Mouse (Mus musculus) intestine, embryonic 15.5 days (tissue): ENCODE data around the gene Fhad1. TPM values are rescaled to one million over a fixed set of nuclear protein-coding genes. Genes with fewer than 3 reads are reported as not detected.

Experiments
- ATAC-seq: fragments of 200-750 bp; cut with Nextera tagmentation; 2 replicates; pipeline ENCODE4 v1.8.0; 2017; ENCODE audit warnings: moderate TSS enrichment, moderate library complexity
- H3K27ac ChIP-seq: fragments of 300-500 bp; sonication (generic); 2 replicates; pipeline ENCODE4 v1.5.1; 2015; ENCODE audit warnings: mild to moderate bottlenecking, inconsistent platforms
- H3K27me3 ChIP-seq: fragments of 300-500 bp; sonication (generic); replicated peaks from 2 replicates; pipeline ENCODE4 v1.6.1; 2015; ENCODE audit warnings: inconsistent platforms
- H3K36me3 ChIP-seq: fragments of 300-500 bp; sonication (generic); 2 replicates; pipeline ENCODE4 v1.6.1; 2015; ENCODE audit warnings: inconsistent platforms
- H3K4me1 ChIP-seq: fragments of 300-500 bp; sonication (generic); replicated peaks from 2 replicates; pipeline ENCODE4 v1.6.1; 2015; ENCODE audit warnings: inconsistent platforms
- H3K4me2 ChIP-seq: fragments of 300-500 bp; sonication (generic); replicated peaks from 2 replicates; pipeline ENCODE4 v1.6.1; 2015; ENCODE audit warnings: mild to moderate bottlenecking, inconsistent platforms
- H3K4me3 ChIP-seq: fragments of 300-500 bp; sonication (generic); replicated peaks from 2 replicates; pipeline ENCODE4 v1.5.1; 2015; ENCODE audit warnings: inconsistent platforms
- H3K9ac ChIP-seq: fragments of 300-500 bp; sonication (generic); 2 replicates; pipeline ENCODE4 v1.6.1; 2015; ENCODE audit warnings: inconsistent platforms
- H3K9me3 ChIP-seq: fragments of 300-500 bp; sonication (generic); 2 replicates; pipeline ENCODE4 v1.6.1; 2016; ENCODE audit warnings: inconsistent platforms
- WGBS: fragments of 180-500 bp; shearing (Covaris S2); methylation state at CpG from one replicate; pipeline ENCODE4 v1.1.7; 2015; 5-methylcytosine and 5-hydroxymethylcytosine counted together
- polyA plus RNA-seq: library from polyadenylated mRNA; unstranded; fragments of >200 nt; fragmentation: Nextera tagmentation; extraction: Ambion mirVana; gene quantifications from 2 replicates; pipeline ENCODE4 v1.2.1, GENCODE M21; 2015

Fhad1 gene
- 1.4 and 2.3 TPM in 2 replicates for polyA plus RNA-seq

DNA sequence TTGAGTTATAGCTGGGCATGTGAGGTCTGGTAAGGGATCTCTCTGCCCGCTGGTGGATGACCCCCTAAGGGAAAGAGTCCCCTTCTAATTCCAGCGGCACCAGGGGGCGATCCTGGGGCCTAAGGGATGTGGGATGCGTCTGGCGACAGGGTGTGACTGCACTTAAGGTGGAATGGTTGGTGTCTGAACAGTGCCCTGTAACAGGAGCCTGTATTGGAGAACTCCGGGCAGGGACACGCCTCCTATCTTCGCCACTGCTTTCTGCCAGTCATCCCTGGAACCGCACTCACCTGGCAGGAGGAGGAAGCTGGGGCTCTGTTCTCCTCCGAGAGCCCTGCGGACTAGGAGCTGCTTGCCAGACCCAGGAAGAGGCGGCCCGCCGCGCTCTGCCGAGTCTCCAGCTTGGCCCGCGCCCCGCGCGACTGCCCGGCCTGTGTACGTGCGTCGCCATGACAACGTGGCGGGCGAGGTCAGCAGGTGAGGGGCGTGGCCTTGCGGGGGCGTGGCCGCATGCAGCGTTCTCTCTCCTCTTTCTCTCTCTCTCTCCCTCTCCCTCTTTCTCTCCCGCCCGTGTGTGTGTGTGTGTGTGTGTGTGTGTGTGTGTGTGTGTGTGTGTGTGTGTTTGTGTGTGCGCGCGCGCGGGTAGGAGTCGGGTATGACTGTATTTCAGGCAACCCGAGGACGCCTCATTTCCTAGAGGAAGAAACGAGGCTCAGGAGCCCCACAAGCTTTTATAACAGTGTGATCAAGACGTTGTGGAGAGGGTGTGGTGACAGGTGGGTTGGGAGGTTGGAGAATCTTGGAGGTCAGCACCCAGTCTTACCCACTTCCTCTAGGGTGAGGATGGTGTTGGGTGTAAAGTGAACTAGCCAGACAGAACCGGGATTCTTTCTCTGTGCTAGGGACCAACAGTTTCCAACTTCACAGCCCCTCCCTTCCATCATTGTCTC lies at the start of gene Fhad1:
Gene Fhad1, minus strand, starts transcription at position 424 of the 950 bp plus-strand sequence.
- peaks cover 20% of the 10 kb centered on the region for H3K4me1 ChIP-seq
- WGBS = 1% methylated on average over 44 of the region's 46 CpGs
- H3K4me3 ChIP-seq = peak within 1 kb of the TSS; percentile 45
- no peaks in the 10 kb centered on the region for H3K36me3 ChIP-seq
- no peaks in the 10 kb centered on the region for H3K9me3 ChIP-seq
- peak within 1 kb of the TSS; percentile 39 for H3K9ac ChIP-seq
- ATAC-seq = peak; percentile 94
- H3K27me3 ChIP-seq = no peaks in the 10 kb centered on the region
- H3K27ac ChIP-seq = peak within 1 kb of the TSS; percentile 49; the same call in 1 of the 2 replicates
- peak within 1 kb of the TSS; percentile 83 for H3K4me2 ChIP-seq

DNA sequence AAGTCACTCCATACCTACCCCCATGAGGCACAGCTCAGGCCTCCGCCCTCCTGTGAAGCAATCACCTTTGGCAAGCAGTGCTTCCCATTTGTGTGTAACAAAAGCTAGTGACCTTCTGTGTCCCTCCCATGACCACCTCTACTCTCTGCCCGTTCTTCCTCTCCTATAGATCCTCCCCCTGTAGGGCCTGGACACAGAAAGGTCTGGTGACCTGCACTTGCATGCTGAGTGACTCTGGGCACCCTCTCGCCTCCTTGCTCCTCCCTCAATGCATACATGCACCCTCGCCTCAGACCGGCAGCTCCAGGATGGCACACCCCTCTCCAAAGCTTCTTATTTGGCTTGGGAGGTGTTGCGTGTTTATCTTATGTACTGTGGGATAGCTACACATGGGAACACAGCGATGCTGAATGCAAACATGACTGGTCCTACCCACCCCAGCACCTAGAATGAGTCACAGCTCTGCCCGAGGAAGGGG lies 48.2 kb upstream of the Fhad1 start:
- H3K9me3 ChIP-seq = no peaks in the 10 kb centered on the region
- peak; percentile 32 for ATAC-seq
- WGBS = 68% methylated on average over 8 of the region's 8 CpGs
- H3K27ac ChIP-seq = 0 out of 2 replicates have a peak overlapping the region, but pooled peaks have one; percentile 9
- 0 out of 2 replicates have a peak, but pooled peaks cover 4% of the 10 kb centered on the region for H3K36me3 ChIP-seq
- H3K4me2 ChIP-seq = no peak overlapping the region
- H3K9ac ChIP-seq = no peak overlapping the region
- H3K4me1 ChIP-seq = peaks cover 59% of the 10 kb centered on the region
- no peak overlapping the region for H3K4me3 ChIP-seq
- no peaks in the 10 kb centered on the region for H3K27me3 ChIP-seq

DNA sequence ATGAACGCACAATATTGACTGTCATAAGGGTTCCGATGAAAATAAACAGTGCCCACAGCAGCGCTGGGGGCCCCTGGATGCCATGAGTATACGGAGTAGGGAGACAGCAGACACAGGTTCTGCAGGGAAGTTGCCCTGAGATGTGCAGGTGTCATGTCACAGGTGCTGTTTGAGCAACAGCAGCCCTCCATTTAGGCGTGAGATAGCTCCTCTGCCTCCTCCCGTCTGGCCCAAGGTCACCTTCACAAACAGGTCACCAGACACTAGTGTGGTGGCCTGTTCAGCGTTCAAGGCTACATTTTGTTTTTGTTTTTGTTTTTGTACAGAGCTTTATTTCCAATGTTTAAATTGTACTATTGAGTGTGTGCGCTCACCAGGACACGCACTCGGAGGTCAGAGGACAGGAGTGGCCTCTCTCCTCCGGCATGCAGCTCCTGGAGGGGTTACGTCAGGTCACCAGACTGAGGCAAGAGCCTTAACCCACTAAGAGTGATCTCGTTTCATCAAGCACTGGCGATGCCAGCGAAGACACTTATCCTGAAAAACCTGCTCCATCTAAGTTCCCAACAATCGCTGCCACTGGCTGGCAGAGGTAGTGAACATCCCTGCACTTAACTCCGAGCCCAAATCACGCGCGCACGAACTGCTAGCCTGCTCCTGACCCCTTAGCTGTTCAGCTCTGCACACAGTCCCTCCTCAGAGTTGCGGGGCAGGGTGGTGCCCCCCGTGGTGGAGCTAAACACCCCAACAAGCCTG lies 46.8 kb upstream of the Fhad1 start:
- H3K4me1 ChIP-seq = peaks cover 59% of the 10 kb centered on the region

DNA sequence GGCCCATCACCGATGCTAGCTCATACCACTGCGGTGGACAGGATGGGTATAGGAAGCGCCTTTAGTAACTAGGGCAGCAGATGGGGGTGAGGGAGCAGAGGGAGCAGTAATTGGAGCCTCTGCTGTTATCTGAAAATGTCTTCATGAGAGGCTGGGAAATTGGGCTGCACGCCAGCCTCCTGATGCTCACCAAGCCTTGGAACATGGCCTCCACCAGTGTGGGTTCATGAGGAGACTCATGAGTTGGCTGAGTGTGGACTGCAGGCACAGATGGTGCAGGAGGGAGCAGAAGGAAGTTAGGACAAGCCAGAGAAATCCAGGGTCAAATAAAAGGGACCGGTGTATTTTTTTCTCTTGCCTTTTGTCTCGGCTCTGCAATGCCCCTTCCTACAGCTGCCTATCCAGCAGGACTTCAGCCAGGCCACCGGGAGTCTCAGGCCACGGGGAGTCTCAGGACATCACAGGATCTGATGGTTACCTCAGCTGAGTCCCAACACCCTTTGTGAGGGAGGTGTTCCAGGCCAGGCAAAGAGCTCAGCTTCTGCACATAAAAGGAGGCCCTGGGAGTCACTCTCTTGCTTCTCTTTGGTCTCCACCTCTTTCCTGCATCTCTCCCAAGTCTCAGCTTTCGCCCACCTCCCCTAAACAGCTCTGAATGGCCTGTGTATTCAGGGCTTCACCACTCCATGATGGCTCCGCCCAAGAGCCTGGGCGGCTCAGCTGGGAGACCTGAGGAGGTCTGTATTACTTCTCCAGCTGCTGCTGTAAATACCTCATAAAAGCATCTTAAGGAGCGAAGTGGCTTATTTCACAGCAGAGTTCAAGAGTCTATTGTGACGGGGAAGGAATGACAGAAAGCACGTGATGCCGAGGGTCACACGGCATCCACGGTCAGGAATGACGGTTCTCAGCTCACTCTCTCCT lies 45.8 kb upstream of the Fhad1 start:
- no peak overlapping the region for H3K9ac ChIP-seq
- 47% methylated on average over 18 of the region's 18 CpGs for WGBS
- ATAC-seq = peak; percentile 18; the same call in 1 of the 2 replicates

More for the DNA sequence above, 46.8 kb upstream of the Fhad1 start:
- Histone ChIP-seq H3K4me3 (no peak overlapping the region), H3K27ac (no peak overlapping the region), H3K9me3 (no peaks in the 10 kb centered on the region), H3K27me3 (no peaks in the 10 kb centered on the region), H3K4me2 (no peak overlapping the region), H3K36me3 (no peaks in the 10 kb centered on the region), H3K9ac (no peak overlapping the region)
- ATAC-seq = no peak
- WGBS = 72% methylated on average over 23 of the region's 23 CpGs

DNA sequence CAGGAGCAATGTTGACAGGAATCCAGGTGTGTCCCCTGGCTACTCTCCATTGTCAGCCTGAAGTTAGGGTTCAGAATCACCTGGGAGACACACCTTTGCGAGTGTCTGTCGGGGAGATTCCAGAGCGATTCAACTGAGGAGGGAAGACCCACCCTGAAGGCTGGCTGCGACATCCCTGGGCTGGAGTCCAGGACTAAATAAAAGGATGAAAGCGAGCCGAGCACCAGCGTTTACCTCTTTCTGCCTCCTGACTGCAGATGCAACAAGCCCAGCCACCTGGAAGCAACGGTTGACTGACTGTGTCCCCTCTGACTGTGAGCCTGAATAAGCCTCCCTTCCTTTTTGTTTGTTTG lies 44.9 kb upstream of the Fhad1 start:
- H3K27ac ChIP-seq = no peak overlapping the region
- H3K9ac ChIP-seq = no peak overlapping the region
- H3K36me3 ChIP-seq = no peaks in the 10 kb centered on the region
- H3K4me2 ChIP-seq = no peak overlapping the region
- 83% methylated on average over 8 of the region's 8 CpGs for WGBS
- H3K27me3 ChIP-seq = no peaks in the 10 kb centered on the region
- no peak for ATAC-seq
- H3K4me1 ChIP-seq = peaks cover 43% of the 10 kb centered on the region
- no peak overlapping the region for H3K4me3 ChIP-seq
- H3K9me3 ChIP-seq = no peaks in the 10 kb centered on the region

More for the DNA sequence above, 45.8 kb upstream of the Fhad1 start:
- H3K4me1 ChIP-seq = peaks cover 51% of the 10 kb centered on the region
- no peak overlapping the region for H3K4me2 ChIP-seq
- no peak overlapping the region for H3K4me3 ChIP-seq
- no peak overlapping the region; the same call in 1 of the 2 replicates for H3K27ac ChIP-seq
- no peaks in the 10 kb centered on the region for H3K9me3 ChIP-seq
- no peaks in the 10 kb centered on the region for H3K36me3 ChIP-seq
- no peaks in the 10 kb centered on the region for H3K27me3 ChIP-seq

DNA sequence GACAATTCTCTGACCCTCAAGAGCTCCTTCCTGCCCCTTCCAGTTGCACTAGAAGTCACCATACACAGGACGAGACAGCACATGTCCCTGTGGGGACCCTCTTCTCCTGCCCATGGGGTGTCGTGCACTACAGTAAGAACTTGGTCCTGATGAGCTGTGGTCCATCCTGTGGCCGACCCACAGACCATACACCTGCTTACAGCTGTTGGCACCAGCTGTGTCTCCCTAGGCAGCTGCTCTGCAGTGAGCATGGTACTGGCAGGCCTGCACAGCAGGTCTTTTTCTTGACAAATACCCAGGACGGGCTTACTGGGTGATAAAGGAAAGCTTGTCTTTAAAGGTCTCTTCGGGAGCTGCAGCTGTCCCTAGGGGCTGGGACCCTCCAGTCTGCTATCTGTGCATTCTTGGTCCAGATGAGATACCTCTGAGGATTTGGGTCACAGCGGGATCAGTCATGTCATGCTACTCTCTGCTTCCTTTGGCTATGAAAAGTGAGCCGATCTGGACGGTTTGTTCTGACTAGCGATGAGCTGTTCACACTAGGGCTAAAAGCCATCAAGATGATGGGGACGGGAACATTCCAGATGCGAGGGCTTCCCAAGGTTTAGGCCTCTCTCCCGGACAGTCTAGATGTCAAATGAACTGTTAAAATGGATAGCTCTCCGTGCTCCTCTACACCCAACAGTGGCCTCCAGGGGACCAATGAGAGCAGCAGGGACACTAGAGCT lies 44.4 kb upstream of the Fhad1 start:
- WGBS = 79% methylated on average over 13 of the region's 13 CpGs
- ATAC-seq = no peak
- no peaks in the 10 kb centered on the region for H3K27me3 ChIP-seq
- H3K27ac ChIP-seq = no peak overlapping the region
- H3K4me1 ChIP-seq = peaks cover 42% of the 10 kb centered on the region
- no peaks in the 10 kb centered on the region for H3K36me3 ChIP-seq
- H3K9me3 ChIP-seq = no peaks in the 10 kb centered on the region
- no peak overlapping the region for H3K9ac ChIP-seq
- no peak overlapping the region for H3K4me3 ChIP-seq
- no peak overlapping the region for H3K4me2 ChIP-seq

DNA sequence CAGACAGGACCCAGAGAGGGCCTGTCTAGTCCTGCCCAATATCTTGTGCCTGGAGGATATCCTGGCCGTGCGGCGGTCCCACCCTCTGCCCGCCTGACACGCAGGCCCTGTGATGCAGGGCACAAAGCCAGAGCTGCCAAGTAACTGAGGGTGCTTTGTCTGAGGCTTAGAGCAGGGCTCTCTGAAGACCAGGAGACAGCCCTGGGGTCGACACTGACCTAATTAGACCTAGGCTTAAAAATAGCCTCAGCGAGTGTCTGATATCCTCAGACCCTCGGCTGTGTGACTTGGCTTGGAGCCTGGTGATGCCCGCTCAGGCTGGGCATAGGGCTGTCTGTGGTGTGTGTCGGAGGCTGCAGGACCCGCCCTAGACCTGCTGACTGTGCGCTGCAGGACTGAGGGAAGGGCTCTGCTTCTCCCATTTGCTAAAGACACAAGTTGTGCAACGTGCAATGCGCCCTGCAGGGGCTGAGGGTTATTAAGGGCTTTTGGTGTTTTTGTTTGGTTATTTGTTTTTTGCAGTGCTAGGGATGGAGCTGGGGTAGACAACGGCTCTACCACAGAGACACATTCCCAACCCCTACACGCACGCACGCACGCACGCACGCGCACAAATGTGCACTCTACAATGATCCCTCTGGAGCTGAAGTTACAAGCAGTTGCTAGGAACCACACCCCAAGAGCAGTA lies 42.8 kb upstream of the Fhad1 start:
- Histone ChIP-seq H3K27ac (no peak overlapping the region), H3K4me1 (peaks cover 38% of the 10 kb centered on the region), H3K27me3 (no peaks in the 10 kb centered on the region), H3K4me3 (no peak overlapping the region), H3K36me3 (no peaks in the 10 kb centered on the region), H3K4me2 (no peak overlapping the region), H3K9me3 (no peaks in the 10 kb centered on the region), H3K9ac (no peak overlapping the region)
- WGBS = 84% methylated on average over 22 of the region's 22 CpGs
- ATAC-seq = no peak

DNA sequence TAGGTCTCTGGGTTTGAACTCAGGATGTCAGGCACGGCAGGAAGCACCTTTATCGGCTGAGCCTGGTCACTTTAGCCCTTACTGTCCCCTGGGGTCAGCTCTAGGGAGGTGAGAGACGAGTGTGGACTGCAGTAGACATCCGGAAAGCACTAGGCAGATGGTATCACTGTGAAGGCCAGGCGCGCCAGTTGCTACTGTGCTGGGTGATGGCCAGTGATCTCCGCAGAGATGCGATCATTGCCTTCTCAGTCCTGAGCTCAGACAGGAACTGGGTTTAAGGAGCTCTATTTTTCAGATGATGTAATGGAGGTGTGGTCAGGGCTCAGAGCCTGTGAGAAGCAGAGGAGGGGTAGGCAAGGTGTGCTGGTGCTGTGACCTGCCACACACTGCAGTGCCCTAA lies 40.7 kb upstream of the Fhad1 start:
- no peak overlapping the region; the same call in 1 of the 2 replicates for H3K27ac ChIP-seq
- whole genome bisulfite sequencing = 86% methylated on average over 8 of the region's 8 CpGs
- H3K4me3 ChIP-seq = no peak overlapping the region
- no peaks in the 10 kb centered on the region for H3K27me3 ChIP-seq
- peaks cover 32% of the 10 kb centered on the region for H3K4me1 ChIP-seq
- H3K9ac ChIP-seq = no peak overlapping the region
- ATAC-seq = no peak
- H3K9me3 ChIP-seq = no peaks in the 10 kb centered on the region
- no peak overlapping the region for H3K4me2 ChIP-seq
- no peaks in the 10 kb centered on the region for H3K36me3 ChIP-seq

DNA sequence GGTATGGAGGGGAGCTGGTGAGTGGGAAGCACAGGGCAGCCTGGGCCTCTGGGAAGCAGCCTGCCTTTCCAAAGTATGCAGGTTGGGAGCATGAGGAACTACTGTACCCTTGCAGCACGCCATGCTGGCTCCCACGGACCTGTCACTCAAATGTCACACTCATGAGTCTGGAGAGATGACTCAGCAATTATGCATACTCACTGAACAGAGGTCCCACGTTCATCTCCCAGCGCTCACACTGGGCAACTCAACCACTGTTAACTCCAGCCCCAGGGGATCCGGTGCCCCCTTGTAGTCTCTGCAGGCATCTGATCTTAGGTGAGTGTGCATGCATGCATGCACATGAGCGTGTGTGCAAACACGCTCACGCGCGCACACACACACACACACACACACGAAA lies 39.7 kb upstream of the Fhad1 start:
- H3K9me3 ChIP-seq = no peaks in the 10 kb centered on the region
- WGBS = 88% methylated on average over 11 of the region's 11 CpGs
- no peak overlapping the region for H3K4me2 ChIP-seq
- H3K27me3 ChIP-seq = no peaks in the 10 kb centered on the region
- H3K36me3 ChIP-seq = no peaks in the 10 kb centered on the region
- H3K9ac ChIP-seq = no peak overlapping the region
- H3K4me1 ChIP-seq = peaks cover 31% of the 10 kb centered on the region
- no peak overlapping the region for H3K4me3 ChIP-seq
- no peak for ATAC-seq
- H3K27ac ChIP-seq = 0 out of 2 replicates have a peak overlapping the region, but pooled peaks have one; percentile 51

DNA sequence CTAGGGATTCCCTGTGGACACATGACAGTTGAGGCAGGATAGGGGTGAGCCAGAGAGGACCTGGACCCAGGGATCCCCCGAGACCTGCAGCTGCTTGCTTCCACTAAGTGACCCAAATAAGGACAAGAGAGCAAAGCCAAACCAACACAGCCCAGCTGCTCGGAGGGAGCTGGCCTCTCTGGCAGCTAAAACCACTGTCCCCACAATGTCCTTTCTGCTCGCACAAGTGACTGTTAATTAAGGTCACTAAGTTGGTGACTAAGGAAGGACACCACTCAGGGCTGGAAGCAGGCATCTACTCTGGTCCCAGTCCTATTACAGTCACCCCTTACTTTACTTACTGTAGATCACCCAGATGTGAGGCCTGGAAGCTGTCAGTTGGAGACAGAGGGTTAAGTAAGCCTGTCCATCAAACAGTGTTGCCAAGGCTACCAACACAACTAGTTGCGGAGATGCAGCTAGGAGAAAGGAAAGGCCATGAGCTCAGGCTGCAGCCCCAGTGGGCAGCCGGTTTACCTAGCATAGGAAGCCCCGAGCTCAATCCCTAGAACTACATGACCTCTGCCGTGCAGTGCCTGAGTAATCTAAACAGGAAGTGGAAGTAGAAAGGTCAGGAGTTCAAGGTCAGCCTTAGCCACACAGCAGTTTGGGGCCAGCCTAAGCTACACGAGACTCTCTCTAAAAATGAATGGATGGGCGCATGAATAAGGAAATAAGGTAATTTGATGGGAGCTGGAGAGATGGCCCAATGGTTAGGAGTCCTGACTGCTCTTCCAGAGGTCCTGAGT lies 39.0 kb upstream of the Fhad1 start:
- no peak; the same call in 1 of the 2 replicates for ATAC-seq
- Histone ChIP-seq H3K9ac (0 out of 2 replicates have a peak overlapping the region, but pooled peaks have one; percentile 5), H3K4me3 (no peak overlapping the region), H3K4me2 (no peak overlapping the region), H3K9me3 (no peaks in the 10 kb centered on the region), H3K36me3 (no peaks in the 10 kb centered on the region), H3K27me3 (no peaks in the 10 kb centered on the region), H3K4me1 (peaks cover 31% of the 10 kb centered on the region), H3K27ac (peak overlapping the region; percentile 66)
- WGBS = 36% methylated on average over 9 of the region's 9 CpGs
